Mouse (Mus musculus): Measurements from ENCODE around the gene Tango6. TPM values are rescaled to one million over a fixed set of nuclear protein-coding genes. Genes with fewer than 3 reads are reported as not detected.
"Not testable (repeated sequence)": the region's sequence is repeated elsewhere in the genome, so short reads cannot be mapped to it uniquely, and the experiment has no call there.

The Tango6 gene
- polyA plus RNA-seq, 1 experiment from 2014 or later = 13.3 TPM

GRCm38 (mm10) chr8:106884826-106885400 lies 202.0 kb downstream of the Tango6 start:
- H3K4me3 ChIP-seq (replicated peaks); H3K9me3 ChIP-seq; H3K27me3 ChIP-seq; H3K4me1 ChIP-seq (replicated peaks); H3K4me2 ChIP-seq; H3K9ac ChIP-seq (replicated peaks); H3K27ac ChIP-seq; ATAC-seq (ENCODE audit: insufficient number of reproducible peaks, insufficient read depth, low FRiP score, low TSS enrichment, low read depth): not testable (repeated sequence)
- peaks cover 79% of the 10 kb centered on the region for H3K36me3 ChIP-seq
- WGBS = 92% methylated on average over 4 of the region's 4 CpGs

GRCm38 (mm10) chr8:106887336-106888189 lies 204.7 kb downstream of the Tango6 start:
- Histone ChIP-seq H3K4me1 (replicated peaks) (peaks cover 13% of the 10 kb centered on the region), H3K4me2 (no peak overlapping the region), H3K9ac (replicated peaks) (no peak overlapping the region), H3K4me3 (replicated peaks) (no peak overlapping the region), H3K27me3 (no peaks in the 10 kb centered on the region), H3K27ac (no peak overlapping the region), H3K9me3 (no peaks in the 10 kb centered on the region), H3K36me3 (peaks cover 55% of the 10 kb centered on the region)
- 50% methylated on average over 5 of the region's 5 CpGs for WGBS
- ATAC-seq (ENCODE audit: insufficient number of reproducible peaks, insufficient read depth, low FRiP score, low TSS enrichment, low read depth) = 0 out of 2 replicates have a peak, but pooled peaks have one; percentile 48

- Histone ChIP-seq H3K4me2 (no peak overlapping the region), H3K9me3 (no peaks in the 10 kb centered on the region), H3K27me3 (no peaks in the 10 kb centered on the region), H3K4me3 (replicated peaks) (no peak overlapping the region), H3K9ac (replicated peaks) (no peak overlapping the region), H3K36me3 (peaks cover 43% of the 10 kb centered on the region), H3K27ac (no peak overlapping the region), H3K4me1 (replicated peaks) (peaks cover 13% of the 10 kb centered on the region)
- ATAC-seq (ENCODE audit: insufficient number of reproducible peaks, insufficient read depth, low FRiP score, low TSS enrichment, low read depth) = no peak
- WGBS = 89% methylated on average over 3 of the region's 3 CpGs
These were observed 205.9 kb downstream of the Tango6 start for GRCm38 (mm10) chr8:106888803-106889202.

GRCm38 (mm10) chr8:106892210-106892805 lies 209.4 kb downstream of the Tango6 start:
- H3K9me3 ChIP-seq = no peaks in the 10 kb centered on the region
- no peak for ATAC-seq (ENCODE audit: insufficient number of reproducible peaks, insufficient read depth, low FRiP score, low TSS enrichment, low read depth)
- H3K4me3 ChIP-seq (replicated peaks) = peak overlapping the region; percentile 92
- H3K4me2 ChIP-seq = peak overlapping the region; percentile 80
- H3K36me3 ChIP-seq = peaks cover 36% of the 10 kb centered on the region
- WGBS = under 1% methylated on average over 15 of the region's 15 CpGs
- peak overlapping the region; percentile 96 for H3K27ac ChIP-seq
- no peaks in the 10 kb centered on the region for H3K27me3 ChIP-seq
- peaks cover 24% of the 10 kb centered on the region for H3K4me1 ChIP-seq (replicated peaks)
- peak overlapping the region; percentile 98 for H3K9ac ChIP-seq (replicated peaks)

- no peaks in the 10 kb centered on the region for H3K27me3 ChIP-seq
- no peaks in the 10 kb centered on the region for H3K9me3 ChIP-seq
- 1% methylated on average over 57 of the region's 57 CpGs for WGBS
- peak overlapping the region; percentile 98 for H3K9ac ChIP-seq (replicated peaks)
- ATAC-seq (ENCODE audit: insufficient number of reproducible peaks, insufficient read depth, low FRiP score, low TSS enrichment, low read depth) = peak; percentile 76
- peak overlapping the region; percentile 92 for H3K4me3 ChIP-seq (replicated peaks)
- peaks cover 24% of the 10 kb centered on the region for H3K4me1 ChIP-seq (replicated peaks)
- peak overlapping the region; percentile 80 for H3K4me2 ChIP-seq
- peaks cover 42% of the 10 kb centered on the region for H3K36me3 ChIP-seq
- peak overlapping the region; percentile 96 for H3K27ac ChIP-seq
These were observed 210.1 kb downstream of the Tango6 start for GRCm38 (mm10) chr8:106892806-106893451.

- H3K4me2 ChIP-seq = peak within 1 kb of the TSS; percentile 80
- H3K4me1 ChIP-seq (replicated peaks) = peaks cover 24% of the 10 kb centered on the region
- peak within 1 kb of the TSS; percentile 96 for H3K27ac ChIP-seq
- no peaks in the 10 kb centered on the region for H3K27me3 ChIP-seq
- under 1% methylated on average over 63 of the region's 63 CpGs for WGBS
- peaks cover 49% of the 10 kb centered on the region for H3K36me3 ChIP-seq
- peak within 1 kb of the TSS; percentile 92 for H3K4me3 ChIP-seq (replicated peaks)
- peak within 1 kb of the TSS; percentile 98 for H3K9ac ChIP-seq (replicated peaks)
- H3K9me3 ChIP-seq = no peaks in the 10 kb centered on the region
- peak; percentile 89 for ATAC-seq (ENCODE audit: insufficient number of reproducible peaks, insufficient read depth, low FRiP score, low TSS enrichment, low read depth)
These were observed 210.8 kb downstream of the Tango6 start, which contains the start of gene Utp4 for GRCm38 (mm10) chr8:106893481-106894156. Gene Utp4 (plus strand): TSS chr8:106893636.

GRCm38 (mm10) chr8:106899473-106899872 lies 216.6 kb downstream of the Tango6 start:
- 81% methylated on average over 5 of the region's 5 CpGs for WGBS
- Histone ChIP-seq H3K36me3 (peaks cover 95% of the 10 kb centered on the region), H3K27ac (no peak overlapping the region), H3K4me1 (replicated peaks) (peaks cover 5% of the 10 kb centered on the region), H3K4me2 (no peak overlapping the region), H3K9ac (replicated peaks) (no peak overlapping the region), H3K27me3 (no peaks in the 10 kb centered on the region), H3K9me3 (no peaks in the 10 kb centered on the region), H3K4me3 (replicated peaks) (no peak overlapping the region)
- no peak for ATAC-seq (ENCODE audit: insufficient number of reproducible peaks, insufficient read depth, low FRiP score, low TSS enrichment, low read depth)

Other genes starting within 250 kb of the Tango6 start
- not detected in 2 replicates for gene 6030452D12Rik, start 182.5 kb upstream of the Tango6 start, polyA plus RNA-seq (2016; fragmentation: Nextera tagmentation; extraction: Ambion mirVana)
- gene Cdh3, start 172.2 kb upstream of the Tango6 start, polyA plus RNA-seq (2016; fragmentation: Nextera tagmentation; extraction: Ambion mirVana) = 62.2 and 65.0 TPM in 2 replicates
- gene Gm10073, start 109.6 kb upstream of the Tango6 start, polyA plus RNA-seq (2016; fragmentation: Nextera tagmentation; extraction: Ambion mirVana) = 4.5 and 6.3 TPM in 2 replicates
- gene Cdh1, start 79.7 kb upstream of the Tango6 start, polyA plus RNA-seq (2016; fragmentation: Nextera tagmentation; extraction: Ambion mirVana) = 13.5 and 15.3 TPM in 2 replicates
- 0.10 and 0.20 TPM in 2 replicates for gene Has3, start 187.2 kb downstream of the Tango6 start, polyA plus RNA-seq (2016; fragmentation: Nextera tagmentation; extraction: Ambion mirVana)
- gene Utp4, start 210.6 kb downstream of the Tango6 start, polyA plus RNA-seq (2016; fragmentation: Nextera tagmentation; extraction: Ambion mirVana) = 67.9 and 74.5 TPM in 2 replicates

Measured in limb, embryonic 12.5 days (tissue).